Mouse (Mus musculus) heart, postnatal 0 days (tissue): ENCODE data around the gene Pdlim7. TPM values are rescaled to one million over a fixed set of nuclear protein-coding genes. Genes with fewer than 3 reads are reported as not detected.

Source experiments
- ATAC-seq: fragments of 200-750 bp; cut with Nextera tagmentation; 2 replicates; pipeline ENCODE4 v1.8.0; 2017; ENCODE audit warnings: low read depth, moderate number of reproducible peaks, moderate library complexity; ENCODE audit not compliant: insufficient read depth
- DNase-seq: peaks from one replicate; pipeline ENCODE4 v3.0.0-alpha.2; 2016; ENCODE audit warnings: low spot score
- H3K27ac ChIP-seq: fragments of 300-500 bp; sonication (generic); 2 replicates; pipeline ENCODE4 v1.5.1; 2014; ENCODE audit warnings: low read depth, mild to moderate bottlenecking
- H3K27me3 ChIP-seq: fragments of 300-500 bp; sonication (generic); 2 replicates; pipeline ENCODE4 v1.6.1; 2014; ENCODE audit warnings: low read length, mixed read lengths; ENCODE audit not compliant: control insufficient read depth, insufficient read depth
- H3K36me3 ChIP-seq: fragments of 300-500 bp; sonication (generic); replicated peaks from 2 replicates; pipeline ENCODE4 v1.6.1; 2014; ENCODE audit warnings: low read length, mixed read lengths; ENCODE audit not compliant: control insufficient read depth, insufficient read depth
- H3K4me1 ChIP-seq: fragments of 300-500 bp; sonication (generic); 2 replicates; pipeline ENCODE4 v1.6.1; 2014; ENCODE audit warnings: antibody characterized with exemption; ENCODE audit not compliant: control insufficient read depth, insufficient read depth
- H3K4me2 ChIP-seq: fragments of 300-500 bp; sonication (generic); 2 replicates; pipeline ENCODE4 v1.6.1; 2014; ENCODE audit warnings: low read depth, mild to moderate bottlenecking, low read length, moderate library complexity
- H3K4me3 ChIP-seq: fragments of 300-500 bp; sonication (generic); 2 replicates; pipeline ENCODE4 v1.5.1; 2014; ENCODE audit warnings: low read depth, low read length
- H3K9ac ChIP-seq: fragments of 300-500 bp; sonication (generic); replicated peaks from 2 replicates; pipeline ENCODE4 v1.6.1; 2014; ENCODE audit warnings: low read depth, low read length, mixed read lengths
- H3K9me3 ChIP-seq: fragments of 300-500 bp; sonication (generic); replicated peaks from 2 replicates; pipeline ENCODE4 v1.6.1; 2016; ENCODE audit warnings: low read length; ENCODE audit not compliant: control insufficient read depth
- CTCF ChIP-seq: IDR thresholded peaks from 2 replicates; pipeline ENCODE4 v1.5.1; 2016; ENCODE audit warnings: antibody characterized with exemption, control low read depth, low read depth
- EP300 ChIP-seq: IDR thresholded peaks from 2 replicates; pipeline ENCODE4 v1.6.1; 2016; ENCODE audit warnings: antibody characterized with exemption, low read depth
- WGBS: fragments of 180-500 bp; shearing (Covaris S2); extraction: QIAGEN DNeasy Blood & Tissue Kit; methylation state at CpG from one replicate; pipeline ENCODE4 v1.1.7; 2014; 5-methylcytosine and 5-hydroxymethylcytosine counted together
- polyA plus RNA-seq: library from polyadenylated mRNA; unstranded; fragments of >200 nt; fragmentation: Nextera tagmentation; extraction: Ambion mirVana; gene quantifications from 2 replicates; pipeline ENCODE4 v1.2.1, GENCODE M21; 2015
- total RNA-seq: library from RNA; depleted of rRNA; stranded (reverse); fragments of >200 nt; gene quantifications from 2 replicates; pipeline ENCODE4 v1.2.3, GENCODE M21; 2014; ENCODE audit warnings: low replicate concordance

Pdlim7 gene
- total and polyA plus RNA-seq, 2 experiments from 2014 or later, result 186 to 210 TPM

DNA sequence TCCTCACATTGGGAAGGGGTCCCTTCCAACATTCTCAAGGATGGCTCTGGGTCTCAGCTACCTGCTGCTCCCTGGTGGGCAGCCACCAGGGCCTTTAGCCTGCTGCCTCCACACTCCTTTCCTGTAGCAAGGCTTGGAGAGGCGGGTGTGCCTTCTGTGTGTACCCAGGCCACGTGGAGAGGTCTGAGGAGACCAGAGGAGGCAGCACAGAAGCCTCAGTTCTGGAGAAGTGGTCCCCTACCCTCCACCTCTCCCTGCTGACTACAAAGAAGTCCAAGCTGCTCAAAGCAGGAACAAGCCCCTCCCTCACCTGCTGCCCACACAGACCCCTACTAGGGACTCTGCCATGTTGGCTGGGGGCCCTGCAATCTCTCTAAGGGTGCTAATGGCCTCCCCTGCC is 19.2 kb downstream of the Pdlim7 start:
- ATAC-seq, result no peak
- Histone ChIP-seq H3K36me3 (peaks cover 15% of the 10 kb centered on the region), H3K4me1 (peaks cover 9% of the 10 kb centered on the region; the same call in 1 of the 2 replicates), H3K27me3 (peaks cover 68% of the 10 kb centered on the region), H3K9ac (no peak overlapping the region), H3K27ac (no peak overlapping the region), H3K4me3 (no peak overlapping the region), H3K4me2 (no peak overlapping the region), H3K9me3 (no peaks in the 10 kb centered on the region)
- no peak for TF ChIP-seq CTCF
- TF ChIP-seq EP300, result no peak
- no peak for DNase-seq
- 14% methylated on average over 2 of the region's 2 CpGs for WGBS

DNA sequence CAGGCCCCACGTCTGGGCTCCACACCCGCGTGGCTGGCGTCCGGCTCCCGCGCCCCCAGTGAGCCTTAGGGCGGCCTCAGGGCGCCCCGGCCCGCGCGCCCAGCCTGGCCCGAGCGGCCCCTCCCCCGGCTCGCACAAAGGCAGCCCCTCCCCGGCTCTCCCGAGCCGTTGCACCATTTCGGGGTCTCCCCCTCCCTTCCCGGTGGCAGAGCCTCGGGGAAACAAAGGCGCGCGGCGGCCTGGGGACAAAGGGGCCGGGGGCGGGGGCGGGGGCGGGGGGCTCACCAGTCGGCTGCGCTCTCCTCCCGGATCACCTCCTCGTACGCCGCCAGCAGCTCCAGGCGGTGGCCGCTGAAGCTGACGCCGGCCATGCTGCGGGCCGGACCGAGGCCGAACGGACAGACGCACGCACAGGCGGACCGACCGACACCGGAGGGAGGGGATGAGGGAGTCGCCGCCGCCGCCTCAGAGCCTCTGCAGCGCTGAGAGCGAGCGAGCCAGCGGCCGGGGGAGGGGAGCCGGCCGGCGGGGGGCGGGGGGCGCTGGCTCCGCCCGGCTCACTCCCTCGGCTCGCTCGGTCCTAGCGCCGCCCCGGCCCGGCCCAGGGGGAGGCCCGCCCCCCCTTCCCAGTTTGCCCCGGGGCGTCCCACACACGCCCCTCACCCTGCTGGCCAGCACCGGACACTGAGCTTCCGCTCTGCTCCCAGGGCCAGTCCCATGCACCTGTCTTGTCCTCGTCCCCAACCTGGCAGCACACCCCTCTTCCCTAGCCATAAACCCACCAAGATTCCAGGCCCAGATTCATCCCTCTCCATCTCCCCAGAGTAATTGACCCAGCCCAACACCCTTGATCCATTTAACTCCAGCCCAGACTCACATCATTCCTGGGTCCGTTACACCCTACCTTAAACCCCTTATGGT is 25.6 kb downstream of the Pdlim7 start, which contains the start of gene Dbn1:
Gene Dbn1, minus strand, starts transcription at position 534 of the 921 bp plus-strand sequence.
- peak within 1 kb of the TSS; percentile 77 for H3K4me2 ChIP-seq
- 0 out of 2 replicates have a peak, but pooled peaks cover 4% of the 10 kb centered on the region for H3K4me1 ChIP-seq
- peaks cover 87% of the 10 kb centered on the region for H3K27me3 ChIP-seq
- H3K36me3 ChIP-seq, result no peaks in the 10 kb centered on the region
- peak; percentile 39 for DNase-seq
- no peaks in the 10 kb centered on the region for H3K9me3 ChIP-seq
- H3K27ac ChIP-seq, result peak within 1 kb of the TSS; percentile 78
- H3K9ac ChIP-seq, result peak within 1 kb of the TSS; percentile 80
- H3K4me3 ChIP-seq, result peak within 1 kb of the TSS; percentile 74
- TF ChIP-seq CTCF, result no peak
- peak; percentile 74 for ATAC-seq
- WGBS, result 1% methylated on average over 34 of the region's 83 CpGs

DNA sequence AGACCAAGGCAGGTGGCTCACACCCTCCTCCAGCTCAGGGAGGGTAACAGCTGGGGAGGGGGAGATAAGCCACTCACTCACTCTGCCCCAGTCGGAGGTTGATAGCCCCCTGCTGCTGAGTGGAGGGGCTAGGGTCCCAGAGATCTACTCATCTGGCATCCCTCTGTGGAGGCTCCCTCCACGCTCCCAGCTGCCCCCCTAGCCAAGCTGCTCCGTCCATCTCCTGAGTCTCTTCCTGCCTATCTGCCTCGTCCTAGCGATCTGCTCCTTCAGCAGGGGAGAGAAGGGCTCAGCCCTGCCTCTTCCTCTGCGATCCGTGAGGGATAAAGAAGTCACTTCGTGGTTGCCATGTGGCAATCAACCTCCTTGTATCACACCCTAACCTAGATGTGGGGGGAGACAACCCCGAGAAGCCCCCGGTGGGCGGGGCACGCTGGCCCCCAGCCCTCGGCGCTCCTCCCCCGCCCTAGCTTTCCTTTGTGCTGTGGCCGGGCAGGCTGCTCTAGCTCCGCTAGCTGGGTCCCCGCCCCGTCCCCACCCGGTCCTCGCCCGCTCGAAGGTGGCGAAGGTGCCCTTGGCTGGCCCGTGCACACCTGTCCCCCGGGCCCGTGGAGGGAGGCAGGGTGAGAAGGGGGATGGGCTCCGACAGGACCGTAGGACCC is 26.4 kb downstream of the Pdlim7 start:
- peaks cover 85% of the 10 kb centered on the region for H3K27me3 ChIP-seq
- peak overlapping the region; percentile 80 for H3K9ac ChIP-seq
- H3K4me2 ChIP-seq, result peak overlapping the region; percentile 77
- WGBS, result 2% methylated on average over 27 of the region's 29 CpGs
- DNase-seq (no peak), ATAC-seq (peak; percentile 39)
- H3K27ac ChIP-seq, result peak overlapping the region; percentile 78
- 0 out of 2 replicates have a peak, but pooled peaks cover 4% of the 10 kb centered on the region for H3K4me1 ChIP-seq
- peak overlapping the region; percentile 74 for H3K4me3 ChIP-seq
- H3K9me3 ChIP-seq, result no peaks in the 10 kb centered on the region
- no peaks in the 10 kb centered on the region for H3K36me3 ChIP-seq
- TF ChIP-seq CTCF, result no peak
- TF ChIP-seq EP300, result no peak

DNA sequence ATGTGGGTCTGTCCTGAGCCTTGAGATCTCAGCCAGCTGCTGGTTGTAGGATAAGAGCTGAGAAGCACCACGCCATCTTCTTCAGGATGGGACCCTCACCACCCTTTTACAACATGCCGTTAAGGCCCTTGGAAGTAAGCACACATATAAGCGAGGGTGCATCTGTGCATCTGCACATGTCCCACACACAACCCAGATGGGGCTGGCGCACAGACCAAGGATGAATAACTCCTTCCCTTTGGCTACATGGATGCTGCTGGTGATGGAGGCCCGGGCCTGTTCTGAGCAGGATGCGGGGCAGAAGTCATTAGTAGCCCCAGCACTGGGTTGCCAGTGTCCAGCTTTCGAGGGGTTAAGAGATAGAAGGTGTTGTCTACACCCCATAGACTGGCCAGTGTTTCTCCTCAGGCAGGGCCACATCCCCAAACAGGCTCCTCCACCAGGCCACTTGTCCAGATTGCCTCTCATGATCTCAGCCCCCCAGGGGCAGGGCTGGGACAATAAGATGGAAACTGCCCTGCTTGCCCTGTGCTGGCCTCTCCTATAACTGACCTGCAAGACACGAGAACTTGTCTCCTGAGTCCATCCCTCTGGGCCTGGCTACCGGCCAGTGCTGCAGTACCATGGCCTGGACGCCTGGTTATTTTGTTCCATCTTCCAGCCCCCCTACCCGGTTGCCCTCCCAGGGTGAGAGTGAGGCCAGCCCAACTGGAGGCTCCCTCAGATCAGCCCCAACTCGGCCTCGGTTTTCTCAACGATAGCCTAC is 27.3 kb downstream of the Pdlim7 start:
- DNase-seq (no peak), ATAC-seq (no peak)
- Histone ChIP-seq H3K36me3 (0 out of 2 replicates have a peak, but pooled peaks cover 2% of the 10 kb centered on the region), H3K4me2 (peak overlapping the region; percentile 77), H3K27me3 (peaks cover 76% of the 10 kb centered on the region), H3K4me3 (peak overlapping the region; percentile 74), H3K27ac (peak overlapping the region; percentile 78), H3K4me1 (0 out of 2 replicates have a peak, but pooled peaks cover 4% of the 10 kb centered on the region), H3K9ac (peak overlapping the region; percentile 80; the same call in 1 of the 2 replicates), H3K9me3 (no peaks in the 10 kb centered on the region)
- 47% methylated on average over 14 of the region's 14 CpGs for WGBS
- TF ChIP-seq CTCF, result no peak
- TF ChIP-seq EP300, result no peak

DNA sequence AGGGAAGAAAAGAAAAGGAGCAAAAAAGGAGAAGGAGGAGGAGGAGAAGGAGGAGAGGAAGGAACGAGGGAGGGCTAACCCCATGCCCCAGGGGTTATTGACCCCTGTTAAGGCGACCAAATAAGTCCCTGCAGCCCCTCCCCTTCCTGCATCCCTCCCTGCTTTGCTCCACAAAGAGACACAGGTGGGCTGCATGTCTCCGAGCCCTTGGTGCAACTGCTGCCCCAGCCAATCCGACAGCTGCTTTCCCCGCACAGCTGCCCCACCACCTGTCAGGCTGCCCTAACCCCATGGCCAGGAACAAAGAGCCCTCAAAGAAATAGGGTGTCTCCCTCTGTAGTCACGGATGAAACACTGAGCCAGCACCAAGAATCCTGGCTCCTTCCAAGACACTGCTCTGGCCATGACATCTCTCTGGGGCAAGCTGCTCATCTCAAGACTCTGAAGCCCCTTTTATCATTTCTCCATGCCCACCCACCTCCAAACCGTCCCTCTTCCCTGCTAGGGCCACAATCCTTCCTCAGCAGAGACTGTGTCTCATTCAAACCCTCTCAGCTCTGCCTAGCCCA is 28.9 kb downstream of the Pdlim7 start:
- Histone ChIP-seq H3K4me3 (no peak overlapping the region), H3K27me3 (peaks cover 78% of the 10 kb centered on the region), H3K27ac (no peak overlapping the region), H3K4me1 (0 out of 2 replicates have a peak, but pooled peaks cover 4% of the 10 kb centered on the region), H3K9ac (no peak overlapping the region), H3K36me3 (peaks cover 18% of the 10 kb centered on the region), H3K4me2 (no peak overlapping the region), H3K9me3 (no peaks in the 10 kb centered on the region)
- no peak for DNase-seq
- ATAC-seq, result no peak
- WGBS, result 48% methylated on average over 7 of the region's 7 CpGs
- no peak for TF ChIP-seq CTCF
- no peak for TF ChIP-seq EP300
